Mouse (Mus musculus) spleen, postnatal 14 days (tissue): ENCODE results near the gene Yeats4.

Experiments used
- DNase-seq, 2 experiments: peaks; one replicate each; pipeline ENCODE4 v3.0.0; 2021 to 2022; ENCODE audit warnings: low spot score in 2 of 2

Yeats4 gene

DNA sequence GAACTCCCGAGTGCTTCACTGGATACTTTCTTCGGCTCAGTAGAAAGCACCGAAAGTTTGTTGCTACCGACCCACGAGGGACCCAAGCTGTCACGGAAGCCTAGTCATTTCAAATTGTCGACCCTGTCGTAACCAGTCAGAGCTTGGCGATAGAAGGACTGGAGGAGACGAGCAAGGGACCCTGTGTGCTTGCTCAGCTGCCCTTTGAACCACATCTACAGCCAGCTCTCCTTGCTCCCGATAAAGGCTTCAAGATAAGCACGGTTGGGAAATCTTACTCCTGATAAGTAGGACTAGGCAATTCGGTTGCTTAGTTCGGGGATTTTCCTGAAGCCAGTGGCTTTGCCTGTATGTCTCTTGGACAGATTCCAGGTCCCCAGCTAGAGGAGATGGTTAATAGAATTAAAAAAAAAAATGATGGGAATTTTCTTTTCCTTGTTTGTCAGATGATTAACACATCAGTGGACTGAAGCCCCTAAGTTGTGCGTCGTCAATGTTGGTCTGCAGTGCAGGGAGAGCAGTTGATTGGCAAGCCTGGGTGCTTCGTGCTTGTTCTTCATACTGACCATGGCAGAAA is 21.2 kb downstream of the Yeats4 start:
- no peak for DNase-seq

DNA sequence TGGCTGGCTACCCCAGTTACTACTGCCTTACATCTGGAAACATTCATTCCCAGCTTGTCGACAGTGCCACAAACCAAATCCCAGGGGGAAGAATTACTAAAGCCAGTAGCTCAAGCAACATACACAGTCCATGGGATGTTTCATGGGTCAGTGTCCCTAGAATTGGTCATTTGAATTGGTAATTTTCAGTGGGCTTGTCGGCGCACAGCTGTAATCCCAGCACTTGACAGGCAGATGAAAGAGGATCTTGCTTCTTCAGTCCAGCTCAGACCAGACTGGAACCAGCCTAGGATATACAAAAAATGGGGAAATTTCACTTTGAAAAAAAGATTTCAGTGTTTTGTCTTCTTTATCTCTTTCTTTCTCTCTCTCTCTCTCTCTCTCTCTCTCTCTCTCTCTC is 24.6 kb downstream of the Yeats4 start:
- DNase-seq = no peak

DNA sequence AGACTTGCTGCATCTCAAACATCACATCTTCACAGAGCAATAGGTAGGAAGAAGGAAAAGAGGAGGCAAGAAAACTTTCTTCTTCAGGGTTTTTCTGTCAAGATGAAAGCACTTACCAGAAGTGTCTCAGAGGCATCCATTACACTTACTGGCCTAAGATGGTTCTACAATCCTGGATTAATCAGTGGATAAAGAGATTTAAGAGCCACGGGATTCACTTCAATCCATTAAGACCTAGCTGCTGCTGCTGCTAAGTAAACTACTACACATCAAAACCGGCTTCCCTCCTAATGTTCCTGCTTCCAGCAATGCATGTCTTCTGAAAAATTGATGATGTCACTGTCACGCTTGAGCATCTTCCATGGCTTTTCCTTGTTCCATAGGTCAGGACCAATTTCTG is 27.6 kb downstream of the Yeats4 start:
- DNase-seq = no peak

DNA sequence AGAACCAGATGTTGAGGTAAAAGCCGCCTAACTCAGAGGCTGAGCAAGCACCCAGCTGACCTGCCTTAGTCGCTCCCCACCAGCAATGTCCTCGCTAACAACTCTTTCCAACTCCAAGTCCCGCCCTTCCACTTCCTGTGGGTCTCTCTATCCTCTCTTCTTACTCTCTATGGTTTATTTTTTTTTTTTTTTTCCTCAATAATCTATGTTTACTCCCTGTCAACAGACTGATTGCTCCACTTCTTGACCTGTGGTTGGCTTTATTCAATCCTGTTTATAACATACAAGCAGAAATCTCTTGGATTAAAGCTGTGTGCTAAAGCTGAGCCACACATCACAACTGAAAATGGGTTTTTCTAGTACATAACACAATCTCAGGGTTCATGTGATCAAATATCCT is 28.6 kb downstream of the Yeats4 start:
- no peak for DNase-seq

DNA sequence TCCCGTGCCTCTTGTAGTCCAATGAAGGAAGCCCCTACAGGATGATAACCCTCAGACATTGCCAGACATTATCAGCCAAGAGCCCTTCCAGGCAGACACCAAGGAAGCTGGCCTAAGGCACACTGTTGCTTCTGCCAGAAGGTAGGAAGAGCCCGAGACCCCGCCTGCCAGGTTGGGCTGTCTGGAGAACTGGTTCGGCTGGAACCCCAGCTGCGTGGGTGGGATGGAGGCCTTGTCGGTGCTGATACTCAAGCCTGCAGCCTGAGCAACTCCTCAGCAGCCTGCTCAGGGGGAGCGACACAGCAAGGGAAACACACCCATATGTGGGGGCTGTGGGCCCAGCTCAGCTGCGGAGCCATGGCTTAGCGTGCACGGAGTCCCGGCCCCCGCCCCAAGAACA is 29.3 kb downstream of the Yeats4 start:
- DNase-seq = no peak

DNA sequence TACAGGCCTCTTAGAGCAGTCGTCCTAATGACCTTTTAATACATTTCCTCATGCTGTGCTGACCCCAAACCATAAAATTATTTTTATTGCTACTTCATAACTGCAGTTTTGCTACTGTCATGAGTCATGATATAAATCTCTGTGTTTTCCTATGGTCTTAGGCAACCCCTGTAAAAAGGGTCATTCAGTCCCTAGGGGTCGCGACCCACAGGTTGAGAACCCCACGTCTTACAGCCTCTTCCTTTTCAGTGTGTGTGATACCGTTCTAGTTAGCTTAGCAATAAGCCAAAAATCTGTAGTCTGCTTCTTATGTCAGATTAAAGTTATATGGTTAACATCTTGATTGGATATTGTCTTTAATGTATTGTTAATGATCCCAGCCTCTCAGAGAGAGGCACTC is 30.9 kb downstream of the Yeats4 start:
- no peak for DNase-seq

DNA sequence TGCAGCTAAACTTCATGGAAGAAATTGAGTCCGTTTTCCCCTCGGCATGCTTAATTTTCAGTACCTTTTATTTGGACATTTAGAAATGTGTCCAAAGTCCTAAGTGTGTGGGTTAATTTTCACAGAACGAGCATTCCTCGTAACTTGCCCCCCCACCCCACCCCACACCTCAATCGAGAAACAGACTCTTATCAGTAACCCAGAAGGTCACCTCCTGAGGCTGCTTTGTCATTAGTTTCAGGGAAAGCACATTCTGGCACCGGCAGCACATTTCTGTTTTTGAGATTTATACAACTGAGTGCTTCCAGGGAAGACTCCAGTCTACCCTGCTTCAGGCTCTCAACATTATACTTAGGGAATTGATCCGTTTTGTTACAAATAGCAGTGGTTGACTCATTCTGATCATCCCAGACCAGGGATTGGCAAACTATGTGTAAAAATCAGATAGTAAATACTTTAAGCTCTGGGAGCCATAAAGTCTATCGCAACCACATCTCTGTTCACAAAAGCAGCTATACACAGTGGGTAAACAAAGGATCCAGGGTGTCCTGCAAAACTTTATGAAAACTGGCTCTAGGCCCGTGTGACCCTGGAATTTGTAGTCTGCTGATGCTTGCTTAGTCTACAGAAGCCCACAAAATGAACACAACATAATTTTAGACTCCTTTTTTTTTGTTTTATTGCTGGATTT is 38.8 kb downstream of the Yeats4 start:
- no peak for DNase-seq

DNA sequence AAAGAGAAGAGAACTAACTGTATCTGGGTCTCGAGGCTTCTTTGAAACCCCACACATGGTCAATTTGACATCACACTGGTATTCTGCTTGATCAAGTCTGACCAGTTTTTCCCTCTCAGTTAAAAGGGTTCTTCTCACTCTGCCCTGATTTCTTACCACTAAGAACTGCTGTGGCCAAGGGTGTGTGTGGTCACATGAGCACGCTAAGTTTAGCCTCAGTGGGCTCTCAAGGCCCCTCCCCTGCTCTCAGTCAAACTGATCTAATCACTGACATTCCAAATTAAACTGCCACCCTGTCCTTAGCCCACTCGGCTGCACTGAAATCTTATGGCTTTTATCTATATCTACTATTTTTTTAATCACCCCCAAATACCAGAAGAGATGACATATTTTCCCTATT is 43.2 kb downstream of the Yeats4 start:
- DNase-seq = no peak

DNA sequence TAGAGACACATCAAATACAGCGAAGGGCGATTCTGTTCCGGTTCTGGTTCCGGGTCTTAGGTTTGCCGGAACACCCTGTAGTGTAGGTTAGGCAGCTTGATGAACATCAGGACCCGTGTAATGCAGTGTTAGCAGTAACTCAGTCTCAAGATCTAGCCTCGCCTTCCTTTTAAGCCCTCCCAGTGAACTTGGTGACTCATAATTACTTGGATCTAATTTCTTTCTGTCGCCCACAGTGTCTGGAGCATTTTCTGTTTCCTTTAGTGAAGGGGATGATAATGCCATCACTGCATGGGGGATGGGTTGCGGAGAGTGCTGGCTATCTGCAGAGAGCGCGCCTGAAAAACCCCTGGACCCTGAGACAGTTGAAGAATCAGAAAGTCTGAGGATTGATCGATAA is 49.7 kb downstream of the Yeats4 start:
- DNase-seq = no peak

DNA sequence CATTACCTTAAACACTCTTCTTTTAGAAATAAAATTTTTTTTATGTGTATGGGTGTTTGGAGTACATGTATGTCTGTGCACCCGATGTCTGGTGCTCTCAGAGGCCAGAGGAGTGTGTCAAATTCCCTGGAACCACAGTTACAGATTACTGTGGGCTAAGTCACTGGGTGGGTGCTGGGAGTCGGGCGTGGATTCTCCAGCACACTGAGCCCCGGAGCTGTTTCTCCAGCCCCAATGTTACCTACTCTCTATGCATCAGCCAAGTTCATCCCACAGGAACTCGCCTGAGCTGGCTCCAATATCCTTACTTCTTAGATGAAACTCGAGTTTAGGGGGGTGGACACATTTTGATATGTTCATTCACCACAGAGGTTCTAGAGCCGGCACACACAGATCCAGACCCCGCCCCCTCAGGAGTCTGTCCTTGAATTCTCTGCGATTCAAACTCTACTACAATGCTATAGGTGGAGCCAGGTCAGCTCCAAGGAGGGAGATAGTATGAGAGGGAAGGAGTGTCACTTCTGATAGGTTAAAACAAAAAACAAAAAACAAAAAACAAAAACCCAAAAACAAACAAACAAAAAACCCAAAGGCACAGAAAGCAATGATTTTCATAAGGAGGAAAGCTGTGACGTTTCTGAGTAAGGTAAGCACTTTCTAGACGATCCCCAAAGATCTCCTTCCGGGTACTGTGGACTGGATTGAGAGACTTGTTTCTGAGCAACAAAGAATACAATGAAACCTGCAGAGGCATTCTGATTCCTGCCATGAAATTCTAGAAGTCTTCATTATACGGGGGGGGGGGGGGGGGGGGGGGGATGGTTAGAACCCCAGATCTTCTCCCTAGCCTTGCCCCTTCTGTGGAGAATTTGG is 50.5 kb downstream of the Yeats4 start:
- no peak for DNase-seq

DNA sequence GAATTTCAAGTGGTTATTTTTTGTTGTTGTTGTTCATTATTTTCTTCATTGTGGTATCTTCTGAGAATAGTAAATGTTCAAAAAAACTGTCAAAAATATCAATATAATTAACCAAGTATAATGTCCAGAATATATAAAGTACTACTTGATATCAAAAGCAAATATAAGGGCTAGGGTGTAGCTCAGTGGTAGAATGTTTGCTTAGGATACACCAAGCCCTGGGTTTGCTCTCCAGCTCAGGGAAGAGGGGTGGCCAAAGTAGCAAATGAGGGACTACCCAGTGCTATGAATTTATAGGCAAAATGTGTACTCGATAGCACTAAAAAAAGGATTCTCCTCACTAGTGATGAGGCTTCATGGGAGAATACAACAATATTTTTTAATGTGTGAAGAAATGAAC is 51.2 kb downstream of the Yeats4 start:
- DNase-seq = no peak

DNA sequence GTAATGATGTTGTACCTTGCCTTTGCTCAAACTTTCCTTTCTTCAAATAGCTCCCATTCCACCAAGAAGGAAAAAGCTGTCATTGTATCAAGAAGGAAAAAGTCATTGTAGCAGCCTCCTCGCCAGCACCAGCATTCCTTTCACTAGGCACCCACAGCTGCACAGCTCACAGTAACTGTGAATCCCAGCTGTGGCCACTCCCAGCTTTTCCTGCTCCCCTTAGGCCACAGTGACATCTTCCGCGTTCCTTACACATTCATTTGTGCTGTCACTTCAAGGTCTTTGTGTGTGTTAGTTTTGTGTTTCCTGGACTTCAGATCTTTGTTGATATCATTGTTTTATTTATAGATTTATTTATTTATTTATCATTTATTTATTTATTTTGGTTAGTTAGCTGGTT is 52.2 kb downstream of the Yeats4 start:
- no peak for DNase-seq

DNA sequence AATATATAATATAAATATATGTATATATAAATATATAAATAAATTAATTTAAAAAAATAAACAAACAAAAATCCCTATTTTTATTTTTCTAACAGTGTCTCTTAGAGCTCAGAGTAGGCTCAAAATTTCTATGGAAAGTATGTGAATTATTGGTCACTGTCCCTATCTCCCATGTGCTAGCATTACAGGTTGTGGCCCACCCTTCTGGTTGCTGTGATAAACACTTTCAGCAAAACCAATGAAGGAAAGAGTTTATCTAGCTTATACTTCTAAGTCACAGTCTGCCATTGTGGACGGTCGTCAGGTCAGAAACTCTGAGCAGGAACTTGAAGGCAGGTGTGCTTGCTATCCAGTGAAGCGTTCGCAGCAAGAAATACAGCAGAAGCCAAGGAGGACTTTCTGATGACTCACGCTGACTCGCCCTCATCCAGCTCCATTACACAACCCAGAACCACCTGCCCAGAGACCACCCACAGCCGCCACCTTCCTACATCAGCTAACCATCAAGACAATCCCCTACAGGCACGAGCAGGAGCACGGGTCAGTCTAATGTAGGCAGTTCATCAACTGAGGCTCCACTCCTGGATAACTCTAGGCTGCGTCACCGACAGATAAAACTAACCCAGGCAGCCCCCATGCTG is 57.4 kb downstream of the Yeats4 start:
- DNase-seq = peak in 1 of 2 experiments; percentile 9
